Mouse (Mus musculus): Measurements from ENCODE around the gene Fam20a.
"Not testable (repeated sequence)": the region's sequence is repeated elsewhere in the genome, so short reads cannot be mapped to it uniquely, and the experiment has no call there.

Fam20a gene

GRCm38 (mm10) chr11:109676621-109677373 lies 45.3 kb downstream of the Fam20a start:
- no peak for DNase-seq

GRCm38 (mm10) chr11:109675771-109676170 lies 46.3 kb downstream of the Fam20a start:
- no peak for DNase-seq

GRCm38 (mm10) chr11:109675208-109675607 lies 46.9 kb downstream of the Fam20a start:
- DNase-seq = no peak

- no peak for DNase-seq
Measured at GRCm38 (mm10) chr11:109674542-109674941, 47.5 kb downstream of the Fam20a start.

- no peak for DNase-seq
Measured at GRCm38 (mm10) chr11:109673741-109674140, 48.3 kb downstream of the Fam20a start.

- DNase-seq = no peak
Measured at GRCm38 (mm10) chr11:109672881-109673739, 49.0 kb downstream of the Fam20a start.

- no peak for DNase-seq
Measured at GRCm38 (mm10) chr11:109672396-109672795, 49.7 kb downstream of the Fam20a start.

GRCm38 (mm10) chr11:109672021-109672324 lies 50.1 kb downstream of the Fam20a start:
- no peak for DNase-seq

- DNase-seq = no peak
Measured at GRCm38 (mm10) chr11:109671136-109672020, 50.7 kb downstream of the Fam20a start.

- DNase-seq = no peak
Measured at GRCm38 (mm10) chr11:109670026-109670916, 51.8 kb downstream of the Fam20a start.

GRCm38 (mm10) chr11:109669149-109669708 lies 52.9 kb downstream of the Fam20a start:
- DNase-seq = no peak

GRCm38 (mm10) chr11:109668115-109668725 lies 53.9 kb downstream of the Fam20a start:
- no peak for DNase-seq

GRCm38 (mm10) chr11:109667371-109667770 lies 54.7 kb downstream of the Fam20a start:
- DNase-seq = no peak

- DNase-seq = no peak
Measured at GRCm38 (mm10) chr11:109666411-109666810, 55.7 kb downstream of the Fam20a start.

GRCm38 (mm10) chr11:109665424-109665823 lies 56.7 kb downstream of the Fam20a start:
- no peak for DNase-seq

GRCm38 (mm10) chr11:109664293-109664692 lies 57.8 kb downstream of the Fam20a start:
- no peak for DNase-seq

GRCm38 (mm10) chr11:109660526-109660925 lies 61.6 kb downstream of the Fam20a start:
- DNase-seq = not testable (repeated sequence)

GRCm38 (mm10) chr11:109656232-109656631 lies 65.8 kb downstream of the Fam20a start:
- DNase-seq = no peak

GRCm38 (mm10) chr11:109654581-109654980 lies 67.5 kb downstream of the Fam20a start:
- DNase-seq = no peak

- DNase-seq = no peak
Measured at GRCm38 (mm10) chr11:109653201-109653600, 68.9 kb downstream of the Fam20a start.

- no peak for DNase-seq
Measured at GRCm38 (mm10) chr11:109652505-109652904, 69.6 kb downstream of the Fam20a start.
